Mouse (Mus musculus) G1E (cell line): ENCODE measurements around the gene Smo.

Experiments
- CTCF ChIP-seq: IDR thresholded peaks from 2 replicates; pipeline ENCODE4 v1.5.1; 2012; ENCODE audit warnings: low read depth, low read length, inconsistent platforms, mixed read lengths
- GATA1 ChIP-seq: IDR thresholded peaks from 2 replicates; pipeline ENCODE4 v1.6.1; 2012; ENCODE audit warnings: borderline replicate concordance, low read length, inconsistent platforms, mixed read lengths
- GATA2 ChIP-seq: IDR thresholded peaks from 2 replicates; pipeline ENCODE4 v1.6.1; 2012; ENCODE audit warnings: low read depth, low read length, inconsistent platforms, borderline replicate concordance
- POLR2AphosphoS5 ChIP-seq: IDR thresholded peaks from 2 replicates; pipeline ENCODE4 v1.6.1; 2012; ENCODE audit warnings: low read depth, low read length, inconsistent platforms; ENCODE audit not compliant: insufficient replicate concordance
- TAL1 ChIP-seq: conservative IDR thresholded peaks from 2 replicates; pipeline ENCODE4 v1.6.1; 2012; ENCODE audit warnings: low read depth, low read length, inconsistent platforms, mixed read lengths

DNA sequence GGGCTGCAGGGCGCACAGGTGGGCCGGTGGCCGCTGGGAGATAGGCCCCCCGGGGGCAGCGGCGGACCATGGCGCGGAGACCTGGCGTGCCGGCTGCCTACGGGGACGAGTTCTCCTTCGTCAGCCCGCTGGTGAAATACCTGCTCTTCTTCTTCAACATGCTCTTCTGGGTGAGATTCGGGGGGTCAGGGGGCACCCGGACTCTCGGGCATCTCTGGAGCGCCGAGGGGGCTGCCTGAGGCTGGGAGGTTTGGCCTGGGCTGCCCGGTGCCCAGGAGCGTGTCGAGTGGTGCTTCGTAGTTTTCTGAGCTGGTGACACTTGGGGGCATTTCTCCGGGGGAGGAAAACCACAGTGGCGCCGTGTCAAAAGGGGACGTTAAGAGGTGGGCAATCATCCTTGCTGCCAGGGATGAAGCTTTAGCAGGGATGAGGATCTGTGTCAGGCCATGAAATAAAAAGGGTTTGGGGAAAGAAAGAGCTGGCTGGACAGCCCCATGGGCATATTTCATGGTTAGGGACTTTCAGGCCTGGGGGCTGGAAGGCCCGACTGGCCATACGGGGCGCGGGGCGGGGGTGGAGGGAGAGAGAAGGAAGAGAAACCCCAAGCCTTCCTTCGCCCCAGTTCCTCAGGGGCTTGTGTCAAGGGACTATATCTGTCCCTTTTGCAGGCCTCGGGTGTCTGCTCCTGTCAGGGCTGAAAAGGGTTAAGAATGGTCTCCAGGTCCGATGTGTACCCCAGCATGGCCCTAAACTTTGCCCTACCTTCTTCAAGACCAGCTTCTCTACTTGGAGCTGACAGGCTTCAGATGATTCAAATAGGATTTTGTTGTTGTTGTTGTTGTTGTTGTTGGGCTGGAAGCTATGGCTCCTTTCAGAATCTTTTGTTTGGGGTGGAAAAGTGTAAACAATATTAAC lies 40.7 kb upstream of the Smo start:
- TF ChIP-seq GATA1: no peak
- no peak for TF ChIP-seq CTCF
- no peak for TF ChIP-seq TAL1
- no peak for TF ChIP-seq POLR2AphosphoS5
- no peak for TF ChIP-seq GATA2
